Mouse (Mus musculus): ENCODE measurements around the gene Espn. TPM values are rescaled to one million over a fixed set of nuclear protein-coding genes. Genes with fewer than 3 reads are reported as not detected.

The Espn gene
- polyA plus RNA-seq, 1 experiment, result 97.9 TPM

DNA sequence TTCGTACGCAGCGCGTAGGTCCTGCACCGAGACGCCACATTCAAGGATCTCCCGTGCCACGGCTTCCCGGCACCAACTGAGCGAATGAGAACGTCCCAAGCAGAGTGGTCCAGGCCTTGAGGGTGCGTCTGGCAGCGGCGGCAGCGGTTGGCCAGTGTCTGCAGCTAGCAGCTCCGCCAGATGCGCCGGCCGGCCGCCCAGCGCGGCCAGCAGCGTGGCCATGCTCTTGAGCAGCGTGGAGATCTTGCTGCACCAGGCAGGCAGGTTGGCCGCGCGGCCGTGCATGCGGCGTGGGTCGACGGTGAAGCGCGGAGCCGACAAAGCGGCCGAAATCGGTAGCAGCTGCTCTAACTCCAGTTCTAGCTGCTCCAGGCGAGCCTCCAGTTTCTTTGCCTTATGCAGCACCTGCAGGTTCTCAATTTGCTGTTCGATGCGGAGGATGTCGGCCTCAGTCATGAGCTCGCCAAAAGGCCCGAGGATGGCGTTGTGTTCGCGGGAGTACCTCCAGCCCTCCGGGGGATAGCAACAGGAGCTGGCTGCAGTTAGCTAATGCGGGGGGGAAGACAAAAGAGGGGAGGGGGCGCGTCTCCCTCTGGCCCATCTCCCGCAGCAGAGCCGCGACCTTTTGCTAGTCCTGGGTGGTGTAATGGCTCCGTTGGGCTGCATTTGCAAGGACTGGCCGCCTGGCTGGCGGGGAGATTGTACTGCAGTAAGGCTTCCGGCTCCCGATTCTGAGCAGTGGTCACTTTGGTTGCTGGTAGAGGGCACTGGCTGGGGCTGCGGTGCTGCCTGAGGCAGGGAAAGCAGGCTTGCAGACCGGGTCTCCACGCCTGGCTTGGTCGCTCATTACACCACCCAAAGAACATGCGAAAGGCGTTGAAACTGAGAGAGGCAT is 25.9 kb downstream of the Espn start:
- TF ChIP-seq GATA1 (IDR thresholded peaks at IDR 0.05; ENCODE audit: low read length), result no peak

DNA sequence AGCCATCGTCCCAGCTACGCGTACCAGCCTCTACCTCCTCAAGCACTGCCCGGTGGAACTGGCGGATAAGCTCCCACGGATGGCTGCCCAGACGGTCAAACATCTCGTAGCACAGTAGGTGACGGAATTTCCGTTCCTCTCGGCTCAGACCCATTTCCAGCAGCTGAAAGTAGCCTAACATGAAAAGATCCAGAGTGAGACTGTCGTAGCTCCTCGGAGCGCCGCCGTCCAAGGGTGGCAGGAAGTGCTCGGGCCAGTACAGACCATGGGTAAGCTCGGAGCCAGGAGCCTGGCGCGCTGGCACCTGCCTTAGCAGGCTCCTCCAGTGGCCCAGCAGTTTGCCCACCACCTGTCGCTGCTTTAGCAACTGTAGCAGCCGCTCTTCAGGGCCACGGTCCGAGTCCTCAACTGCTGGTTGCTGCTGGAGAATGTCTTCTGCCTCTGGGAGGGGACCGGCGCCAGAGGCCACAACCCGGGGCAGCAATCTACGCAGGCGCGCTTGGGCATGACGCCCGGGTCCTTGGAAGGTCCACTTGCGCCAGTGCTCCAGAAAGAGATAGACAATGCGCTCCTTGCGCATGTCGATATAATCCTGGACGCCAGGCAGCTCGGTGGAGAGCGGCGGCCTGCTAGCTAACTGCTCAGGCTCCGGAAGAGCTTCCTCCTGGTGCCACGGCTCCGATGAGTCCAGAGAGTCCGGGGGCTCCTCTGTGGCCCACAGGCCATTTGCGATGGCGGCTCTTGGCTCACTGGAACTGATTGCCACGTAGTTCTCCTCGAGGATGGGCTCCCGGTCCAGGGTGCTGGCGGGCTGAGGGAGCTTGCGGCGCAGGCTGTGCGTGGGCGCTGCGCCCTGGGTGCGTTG is 26.8 kb downstream of the Espn start:
- no peak for TF ChIP-seq GATA1 (IDR thresholded peaks at IDR 0.05; ENCODE audit: low read length)

DNA sequence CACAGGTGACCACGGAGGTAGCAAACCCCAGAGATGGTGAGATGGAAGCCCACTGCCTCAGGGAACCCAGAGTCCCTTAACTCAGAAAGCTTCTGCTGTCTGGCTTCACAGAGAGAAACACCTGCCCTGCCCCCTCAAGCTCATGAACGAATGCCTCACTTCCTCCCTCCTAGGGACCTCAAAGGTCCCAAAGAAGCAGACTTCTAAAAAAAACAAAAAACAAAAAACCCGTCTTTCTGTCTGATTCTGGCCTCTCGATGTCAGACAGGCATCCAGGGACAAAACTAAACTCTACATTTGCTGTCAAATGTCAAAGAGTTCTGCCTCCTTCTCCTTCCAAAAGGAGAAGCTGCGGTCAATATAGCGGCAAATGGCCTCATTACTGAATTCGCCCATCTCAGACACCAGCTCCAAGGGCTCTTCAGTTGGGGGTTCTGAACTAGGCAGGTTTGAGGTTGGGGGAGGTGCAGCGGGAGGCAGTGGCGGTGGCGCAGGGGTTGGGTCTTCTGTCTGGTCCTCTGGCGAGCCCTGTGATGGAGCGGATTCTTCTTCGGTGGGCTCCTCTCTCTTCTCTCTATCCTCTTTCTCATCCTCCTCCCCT is 27.7 kb downstream of the Espn start:
- no peak for TF ChIP-seq GATA1 (IDR thresholded peaks at IDR 0.05; ENCODE audit: low read length)

DNA sequence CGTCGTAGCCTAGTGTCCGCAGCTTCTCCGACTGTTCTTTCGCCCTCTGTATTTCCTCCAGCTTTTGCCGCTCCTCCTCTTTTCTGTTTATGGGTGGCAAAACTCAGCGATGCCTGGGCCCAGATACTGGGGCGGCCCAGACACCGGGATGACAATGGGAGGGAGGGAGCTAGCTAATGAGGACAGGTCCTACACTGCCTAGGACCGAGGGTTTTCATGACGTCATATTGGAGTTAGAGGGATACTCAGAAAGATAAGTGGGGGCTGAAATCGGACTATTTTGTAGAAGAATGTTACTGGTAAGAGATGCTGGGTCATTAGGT is 31.0 kb downstream of the Espn start:
- no peak for TF ChIP-seq GATA1 (IDR thresholded peaks at IDR 0.05; ENCODE audit: low read length)

DNA sequence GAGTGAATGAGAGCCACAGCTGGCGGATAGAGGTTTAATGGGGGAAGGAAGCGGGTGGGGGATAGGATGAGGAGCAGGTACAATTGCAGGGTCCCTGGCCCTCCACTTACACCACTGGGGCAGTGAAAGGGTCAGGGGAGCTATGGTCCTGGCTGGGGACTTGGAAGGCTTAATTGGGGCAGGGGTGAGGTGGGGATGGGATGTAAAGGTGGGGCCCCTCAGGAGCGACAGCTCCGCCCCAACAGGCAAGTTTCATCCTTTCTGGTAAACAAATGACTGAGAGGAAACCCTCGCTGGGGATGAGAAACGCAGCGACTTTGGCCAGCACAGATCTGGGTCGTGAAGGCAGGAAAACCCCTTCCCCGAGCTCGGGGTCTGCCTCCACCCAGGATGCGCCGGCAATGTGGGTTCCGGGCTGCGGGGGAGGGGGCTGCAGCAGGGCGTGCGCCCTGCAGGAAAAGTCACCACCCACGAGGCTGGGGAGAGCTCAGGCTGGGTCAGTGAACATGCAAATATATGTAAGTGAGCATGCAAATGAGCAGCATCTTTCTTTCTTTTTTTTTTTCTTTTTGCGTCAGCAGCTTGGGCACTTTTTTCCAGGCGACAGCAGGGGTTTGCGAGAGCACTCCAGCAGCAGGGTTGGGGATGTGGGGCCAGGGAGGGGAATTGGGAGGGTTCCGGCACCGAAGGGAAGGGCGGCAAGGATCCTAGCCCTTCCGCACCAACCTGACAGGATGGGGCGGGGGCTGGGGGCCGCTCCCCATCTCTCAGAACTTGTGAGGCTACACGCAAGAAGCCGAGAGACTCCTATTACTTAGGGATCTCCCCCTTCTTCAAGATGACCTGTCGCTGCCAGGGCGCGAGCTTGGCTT is 31.6 kb downstream of the Espn start:
- TF ChIP-seq GATA1 (IDR thresholded peaks at IDR 0.05; ENCODE audit: low read length), result no peak

DNA sequence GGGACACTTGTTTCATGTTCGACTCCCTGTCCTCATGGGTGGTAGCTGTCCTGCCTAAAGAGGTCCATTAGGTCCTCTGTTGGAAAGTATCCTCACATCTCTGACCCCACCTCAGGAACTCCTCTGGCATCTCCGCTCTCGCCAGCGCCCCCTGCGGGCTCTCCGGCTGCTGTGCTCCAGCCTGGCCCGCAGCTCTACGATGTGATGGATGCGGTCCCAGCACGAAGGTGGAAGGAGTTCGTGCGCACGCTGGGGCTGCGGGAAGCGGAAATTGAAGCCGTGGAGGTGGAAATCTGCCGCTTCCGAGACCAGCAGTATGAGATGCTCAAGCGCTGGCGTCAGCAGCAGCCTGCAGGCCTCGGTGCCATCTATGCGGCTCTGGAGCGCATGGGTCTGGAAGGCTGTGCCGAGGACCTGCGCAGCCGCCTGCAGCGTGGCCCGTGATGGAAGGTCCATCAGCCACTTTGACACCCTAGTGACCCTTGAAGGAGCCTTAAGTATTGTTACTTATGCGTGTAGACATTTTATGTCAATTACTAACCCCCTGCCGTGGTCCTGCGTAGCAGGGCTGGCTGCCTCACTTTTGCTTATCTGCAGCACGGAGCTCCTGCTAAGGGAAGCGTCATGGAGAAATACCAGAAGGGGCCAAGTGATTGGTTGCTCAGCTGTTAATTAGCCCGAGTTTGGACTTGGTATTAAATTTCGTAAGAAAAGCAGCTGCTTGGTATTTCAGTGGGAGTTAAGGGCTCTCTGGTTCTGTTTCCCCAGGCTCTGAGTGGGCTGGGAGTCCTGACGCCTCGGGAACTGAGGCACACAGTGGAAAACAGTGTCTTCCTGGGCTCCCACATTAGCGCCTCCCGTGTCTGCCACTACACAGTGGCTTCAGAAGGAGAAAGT is 32.5 kb downstream of the Espn start:
- TF ChIP-seq GATA1 (IDR thresholded peaks at IDR 0.05; ENCODE audit: low read length), result no peak

DNA sequence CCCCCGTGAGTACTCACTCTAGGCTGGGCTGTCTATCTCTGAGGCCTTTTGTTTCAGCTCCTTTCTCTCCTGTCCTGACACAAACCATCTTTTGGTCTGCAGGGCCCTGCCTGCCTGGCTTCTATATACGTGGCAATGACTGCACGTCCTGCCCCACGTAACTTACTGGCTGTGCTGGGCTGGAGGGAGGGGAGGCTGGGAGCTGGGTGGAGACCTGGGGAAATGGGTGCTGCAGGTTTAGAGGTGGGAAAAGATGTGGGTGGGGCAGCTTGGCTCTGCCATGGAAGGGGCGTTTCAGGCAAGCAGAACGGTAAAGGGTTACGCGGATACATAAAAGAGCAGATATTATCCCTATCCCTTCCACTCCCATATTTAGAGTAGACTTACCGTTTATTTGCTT is 34.6 kb downstream of the Espn start:
- no peak for TF ChIP-seq GATA1 (IDR thresholded peaks at IDR 0.05; ENCODE audit: low read length)

DNA sequence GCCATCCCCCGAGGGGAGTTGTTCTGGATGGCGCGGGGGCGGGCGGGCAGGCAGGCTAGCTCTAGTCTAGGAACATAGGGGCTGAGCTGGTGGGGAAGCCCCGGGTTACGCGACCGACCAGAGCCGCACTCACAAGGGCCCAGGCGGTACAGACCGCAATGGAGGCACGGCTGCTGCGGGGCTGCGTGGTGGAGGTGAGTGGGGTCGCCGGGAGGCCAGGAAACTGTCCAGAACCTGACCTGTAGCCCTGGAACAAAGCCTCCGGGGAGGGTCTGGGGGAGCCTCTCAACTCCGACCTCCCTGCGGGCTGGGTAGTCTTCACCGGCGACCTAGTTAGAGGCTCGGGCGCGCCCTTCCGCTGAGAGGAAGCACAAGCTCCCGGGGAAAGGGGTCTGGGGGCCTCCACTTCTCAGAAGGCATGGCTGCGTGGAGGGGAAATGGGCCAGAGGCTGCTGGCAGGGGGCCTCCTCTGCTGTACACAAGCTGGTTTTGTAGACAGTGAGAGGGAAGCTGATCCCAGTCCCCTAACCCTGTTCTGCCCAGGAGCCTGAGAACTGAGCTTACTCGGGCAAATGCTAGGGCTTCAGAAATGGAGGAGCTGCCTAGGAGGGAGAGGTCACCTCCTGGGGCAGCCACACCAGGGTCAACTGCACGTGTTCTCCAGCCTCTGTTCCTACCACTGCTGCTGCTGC is 36.1 kb downstream of the Espn start, which contains the start of gene Tnfrsf25:
Gene Tnfrsf25 (plus strand): TSS at position 14 of the 692 bp plus-strand sequence.
- TF ChIP-seq GATA1 (IDR thresholded peaks at IDR 0.05; ENCODE audit: low read length), result no peak

DNA sequence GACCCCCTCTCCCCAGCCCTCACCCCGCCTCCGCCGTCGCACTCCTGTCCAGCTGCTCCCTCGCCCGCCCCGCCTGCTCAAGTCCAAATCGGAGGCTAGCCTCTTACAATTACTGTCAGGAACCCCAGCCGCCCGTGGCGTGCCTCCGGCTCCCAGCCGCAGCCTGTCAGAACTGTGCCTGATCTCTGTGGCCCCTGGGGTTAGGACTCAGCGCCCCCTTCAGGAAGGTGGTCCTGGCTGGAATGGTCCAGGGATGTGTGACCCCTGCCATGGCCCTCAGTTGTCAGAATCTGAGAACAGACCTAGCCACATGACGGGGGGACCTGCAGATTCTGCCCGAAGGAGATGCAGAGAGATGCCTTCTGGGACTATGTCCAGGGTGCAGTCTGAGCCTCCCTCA is 38.1 kb downstream of the Espn start:
- TF ChIP-seq GATA1 (IDR thresholded peaks at IDR 0.05; ENCODE audit: low read length), result no peak

DNA sequence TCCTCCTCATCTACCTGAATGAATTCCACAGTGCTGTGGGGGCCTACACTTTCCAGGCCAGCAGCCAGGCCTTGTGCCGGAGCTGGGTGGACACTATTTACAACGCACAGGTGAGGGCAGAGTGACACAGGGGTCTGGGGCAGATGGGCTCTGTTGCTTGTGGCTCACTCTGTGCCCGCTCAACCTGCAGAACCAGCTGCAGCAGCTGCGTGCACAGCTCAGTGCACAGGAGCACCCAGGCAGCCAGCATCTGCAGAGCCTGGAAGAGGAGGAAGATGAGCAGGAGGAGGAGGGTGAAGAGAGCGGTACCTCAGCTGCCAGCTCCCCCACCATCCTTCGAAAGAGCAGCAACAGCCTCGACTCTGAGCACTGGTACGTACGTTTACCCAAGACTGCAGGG is 39.8 kb downstream of the Espn start:
- no peak for TF ChIP-seq GATA1 (IDR thresholded peaks at IDR 0.05; ENCODE audit: low read length)

DNA sequence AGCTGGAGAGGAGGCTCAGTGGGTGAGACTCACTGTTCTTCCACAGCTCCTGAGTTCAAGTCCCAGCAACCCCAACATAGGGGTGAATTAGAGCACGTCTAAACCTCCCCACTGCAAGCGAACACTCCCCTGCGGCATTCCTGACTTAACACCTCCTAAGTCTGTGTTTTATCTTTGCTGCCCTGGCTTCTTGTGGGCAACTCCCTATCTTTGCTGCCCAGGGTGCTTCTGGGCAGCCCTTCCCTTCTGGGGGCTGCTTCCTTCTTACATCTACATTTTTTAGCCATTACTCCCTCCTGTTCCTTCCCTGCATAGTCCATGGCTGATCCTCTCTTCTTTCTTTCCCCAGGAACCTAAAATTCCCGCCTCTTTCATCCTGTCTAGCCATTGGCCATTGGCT is 41.5 kb downstream of the Espn start:
- no peak for TF ChIP-seq GATA1 (IDR thresholded peaks at IDR 0.05; ENCODE audit: low read length)

DNA sequence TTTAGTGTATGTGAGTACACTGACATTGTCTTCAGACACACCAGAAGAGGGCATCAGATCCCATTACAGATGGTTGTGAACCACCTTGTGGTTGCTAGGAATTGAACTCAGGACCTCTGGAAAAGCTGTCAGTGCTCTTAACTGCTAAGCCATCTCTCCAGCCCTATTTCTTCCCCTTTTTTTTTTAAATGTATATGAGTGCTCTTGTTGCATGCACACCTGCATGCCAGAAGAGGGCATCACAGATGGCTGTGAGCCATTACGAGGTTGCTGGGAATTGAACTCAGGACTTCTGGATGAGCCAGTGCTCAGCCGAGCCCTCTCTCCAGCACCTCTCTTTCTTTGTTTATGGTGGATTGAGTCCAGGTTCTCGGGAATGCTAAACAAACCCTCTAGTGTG is 42.7 kb downstream of the Espn start:
- no peak for TF ChIP-seq GATA1 (IDR thresholded peaks at IDR 0.05; ENCODE audit: low read length)

DNA sequence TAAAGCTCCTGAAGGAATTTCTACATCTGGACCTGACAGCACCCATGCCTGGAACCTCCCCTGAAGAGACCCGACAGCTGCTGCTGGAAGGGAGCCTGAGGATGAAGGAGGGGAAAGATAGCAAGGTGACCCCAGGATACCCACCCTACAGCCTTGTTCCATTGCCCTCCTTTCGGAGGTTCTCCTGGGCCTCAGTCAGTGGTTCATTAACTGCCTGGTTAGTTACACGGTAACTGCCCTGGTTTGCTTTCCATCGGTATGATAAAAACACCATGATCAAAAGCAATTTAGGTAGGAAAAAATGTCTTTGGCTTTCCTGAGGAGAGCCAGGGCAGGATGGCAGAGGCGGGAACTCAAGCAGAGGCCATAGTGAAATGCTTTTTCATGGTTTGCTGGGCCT is 43.5 kb downstream of the Espn start:
- no peak for TF ChIP-seq GATA1 (IDR thresholded peaks at IDR 0.05; ENCODE audit: low read length)

Data from G1E-ER4 (cell line).